In the genomic region with DNA sequence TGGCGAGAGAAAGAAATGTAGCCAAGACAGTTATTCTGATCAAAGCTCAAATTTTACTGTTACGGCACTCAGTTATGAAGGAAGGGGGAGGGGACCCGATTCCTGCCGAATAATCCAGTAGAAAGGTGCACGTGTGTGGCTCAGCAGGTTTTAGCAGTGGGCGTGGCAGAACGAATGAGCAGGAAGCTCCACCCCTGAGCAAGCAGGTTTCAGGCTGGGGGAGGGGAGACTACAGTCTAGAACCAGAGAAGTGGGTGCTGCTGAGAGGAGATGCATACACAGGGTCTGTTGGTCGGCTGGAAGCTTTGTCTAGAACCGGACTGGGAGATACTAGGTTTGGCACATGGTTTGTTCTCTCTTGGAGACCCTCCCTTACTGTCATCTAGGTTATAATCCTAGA, we compare ENCODE assay signal across 7 mouse cellular contexts.
DNase-seq lines count a peak whose midpoint lies in the region; ATAC-seq and TF ChIP-seq lines count a peak whose summit lies in the region.
"Not testable (repeated sequence)": the region's sequence is repeated elsewhere in the genome, so short reads cannot be mapped to it uniquely, and the experiment has no call there.

No protein-coding gene starts in this region.

- not testable (repeated sequence) for H3K9ac ChIP-seq in CH12.LX (ENCODE audit: insufficient read depth, low read depth); lung, embryonic 15.5 days; stomach, embryonic 14.5 days (replicated peaks; ENCODE audit: low read depth, low read length)

- 29% methylated on average over 9 of the region's 9 CpGs for WGBS in lung, embryonic 15.5 days
- 38% methylated on average over 9 of the region's 9 CpGs for WGBS in stomach, embryonic 14.5 days

- H3K27me3 ChIP-seq in CH12.LX (replicated peaks); lung, embryonic 15.5 days; stomach, embryonic 14.5 days (ENCODE audit: control insufficient read depth, insufficient read depth, low read length): not testable (repeated sequence)

- TF ChIP-seq RAD21 in CH12.LX (IDR thresholded peaks at IDR 0.05; ENCODE audit: low read depth, low read length), result not testable (repeated sequence)

- H3K4me2 ChIP-seq in CH12.LX (ENCODE audit: insufficient read depth, low read depth, poor library complexity, severe bottlenecking); stomach, embryonic 14.5 days (replicated peaks; ENCODE audit: low read depth, low read length): not testable (repeated sequence)
- H3K4me2 ChIP-seq in lung, embryonic 15.5 days, result peak overlapping the region; percentile 31

- TF ChIP-seq EP300 in CH12.LX (IDR thresholded peaks at IDR 0.05; ENCODE audit: low read length), result not testable (repeated sequence)

- H3K4me1 ChIP-seq in CH12.LX (ENCODE audit: control insufficient read depth in 1 of 2, insufficient read depth in 2 of 2), result peaks cover 4 to 25% of the 10 kb centered on the region in 2 experiments
- peaks cover 11% of the 10 kb centered on the region for H3K4me1 ChIP-seq in lung, embryonic 15.5 days
- not testable (repeated sequence) for H3K4me1 ChIP-seq in stomach, embryonic 14.5 days (ENCODE audit: control insufficient read depth, insufficient read depth, low read length)

- H3K27ac ChIP-seq in CH12.LX (ENCODE audit: insufficient read depth, low read depth); lung, embryonic 15.5 days; stomach, embryonic 14.5 days (ENCODE audit: low read length): not testable (repeated sequence)

- H3K36me3 ChIP-seq in CH12.LX (replicated peaks in 1 of 2; ENCODE audit: control insufficient read depth in 1 of 2, insufficient read depth in 1 of 2, low read length in 1 of 2); lung, embryonic 15.5 days; stomach, embryonic 14.5 days (ENCODE audit: control insufficient read depth, insufficient read depth, low read length): not testable (repeated sequence)

- not testable (repeated sequence) for H3K9me3 ChIP-seq in CH12.LX (replicated peaks; ENCODE audit: low read length); lung, embryonic 15.5 days; stomach, embryonic 14.5 days (ENCODE audit: control insufficient read depth, low read depth, low read length)

- H3K79me2 ChIP-seq in CH12.LX (replicated peaks; ENCODE audit: control insufficient read depth, extremely low read depth, insufficient read depth, poor library complexity, severe bottlenecking), result not testable (repeated sequence)

- peak; percentile 47; the same call in 1 of the 2 replicates for ATAC-seq in lung, embryonic 15.5 days (ENCODE audit: borderline replicate concordance, extremely low read depth, low FRiP score, low TSS enrichment)
- ATAC-seq in stomach, embryonic 14.5 days (ENCODE audit: insufficient number of reproducible peaks, insufficient read depth, low FRiP score, low read depth), result peak; percentile 62; the same call in 1 of the 2 replicates

- dilution Hi-C loops in CH12.LX (cut with MboI; ENCODE audit: extremely low pct_ligation_motif_present, extremely low pct_unique_long_range_greater_than_20kb, low sequenced_read_pairs), result not testable (repeated sequence)

- TF ChIP-seq CTCF in CH12.LX (conservative IDR thresholded peaks at IDR 0.05 in 1 of 2, IDR thresholded peaks at IDR 0.05 in 1 of 2; ENCODE audit: low read depth in 2 of 2, low read length in 2 of 2), result not testable (repeated sequence)

- peak; percentile 17 for DNase-seq in CH12.LX (ENCODE audit: extremely low read depth)
- DNase-seq in induced T-regulatory cell, adult 2 months (ENCODE audit: low read depth), result peak; percentile 45
- peak; percentile 64 to 76 for DNase-seq in kidney, adult 8-10 months
- peak; percentile 33 to 59 for DNase-seq in kidney, postnatal 4 days
- DNase-seq in thymus, postnatal 14 days, result peak; percentile 72

- in situ Hi-C loops in CH12.LX (cut with MboI; ENCODE audit: low pct_ligation_motif_present, low pct_unique_long_range_greater_than_20kb, low sequenced_read_pairs), result loop anchor here (25.0 kb wide), 1 partner anchor 290 kb away; no protein-coding TSS in a partner anchor

- not testable (repeated sequence) for H3K4me3 ChIP-seq in CH12.LX (replicated peaks in 1 of 3; ENCODE audit: low read depth in 2 of 3, low read length in 2 of 3, poor library complexity in 1 of 3); lung, embryonic 15.5 days; stomach, embryonic 14.5 days (ENCODE audit: low read depth, low read length)

- not testable (repeated sequence) for TF ChIP-seq POLR2A in CH12.LX (IDR thresholded peaks at IDR 0.05; ENCODE audit: low read depth, low read length)

TF ChIP-seq in CH12.LX, 34 proteins besides CTCF, POLR2A, EP300 and RAD21:
- TF ChIP-seq BHLHE40 (IDR thresholded peaks at IDR 0.05; ENCODE audit: low read depth, low read length), result peak; percentile 42; the same call in 1 of the 2 replicates

Comparison
In these comparisons a context has a peak if more than half of its experiments do, and no peak if none do; other contexts are left out.
1. DNase-seq: peak in every context shown above with its lines; median percentile 72 in thymus, postnatal 14 days; 70 in kidney, adult 8-10 months; 46 in kidney, postnatal 4 days; 45 in induced T-regulatory cell, adult 2 months; 17 in CH12.LX.